Mouse (Mus musculus) gastrocnemius, adult 8-10 months (tissue): ENCODE data around the gene Soga3. TPM values are rescaled to one million over a fixed set of nuclear protein-coding genes. Genes with fewer than 3 reads are reported as not detected.
A peak's percentile ranks its signal among the peaks of the same experiment; 100 is the strongest.

Experiments used
- DNase-seq, 2 experiments: peaks; one replicate each; pipeline ENCODE4 v3.0.0; 2022; ENCODE audit warnings: low spot score in 2 of 2
- total RNA-seq, 4 experiments: library from RNA; stranded (reverse); gene quantifications; 2 replicates each; pipeline ENCODE4 v1.2.4; 2022

Soga3 gene
- total RNA-seq, 4 experiments from 2014 or later = not detected

DNA sequence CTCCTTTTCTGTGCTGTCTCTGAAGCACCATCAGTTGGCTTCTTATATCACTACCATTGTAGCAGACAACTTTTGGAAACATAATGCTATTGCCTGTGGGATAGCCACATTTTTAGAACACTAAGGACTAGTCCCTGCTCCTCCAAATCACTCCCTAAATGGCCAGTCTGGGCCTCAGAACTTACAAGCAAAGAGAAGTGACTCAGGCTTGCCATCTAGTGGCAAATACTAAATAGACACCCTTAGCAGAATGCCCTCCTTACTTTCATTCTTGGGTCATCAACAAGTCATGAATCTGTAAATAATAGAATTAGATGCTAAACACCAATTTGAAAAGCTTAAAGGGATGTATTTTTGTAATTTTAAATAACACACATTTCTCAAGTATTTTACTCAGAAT lies 63.1 kb downstream of the Soga3 start:
- no peak for DNase-seq

DNA sequence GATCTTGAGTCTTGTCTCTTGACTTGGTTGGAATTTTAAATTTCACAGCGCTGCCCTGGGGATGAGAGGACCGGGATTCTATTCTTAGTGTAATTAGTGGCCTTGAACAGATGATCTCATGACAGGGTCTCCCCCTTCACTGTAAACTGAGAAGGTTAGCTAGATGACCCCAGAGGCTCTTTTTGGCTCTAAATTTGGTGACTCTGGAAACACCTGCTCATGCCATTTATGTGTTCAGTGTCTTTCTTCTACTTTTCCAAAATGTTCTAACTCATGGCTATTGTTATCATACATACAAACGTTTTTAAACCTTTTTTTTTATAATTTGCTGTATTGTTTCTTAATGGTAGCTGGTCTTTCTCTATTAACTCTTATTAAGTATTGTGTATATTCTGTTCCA lies 65.1 kb downstream of the Soga3 start:
- no peak for DNase-seq

DNA sequence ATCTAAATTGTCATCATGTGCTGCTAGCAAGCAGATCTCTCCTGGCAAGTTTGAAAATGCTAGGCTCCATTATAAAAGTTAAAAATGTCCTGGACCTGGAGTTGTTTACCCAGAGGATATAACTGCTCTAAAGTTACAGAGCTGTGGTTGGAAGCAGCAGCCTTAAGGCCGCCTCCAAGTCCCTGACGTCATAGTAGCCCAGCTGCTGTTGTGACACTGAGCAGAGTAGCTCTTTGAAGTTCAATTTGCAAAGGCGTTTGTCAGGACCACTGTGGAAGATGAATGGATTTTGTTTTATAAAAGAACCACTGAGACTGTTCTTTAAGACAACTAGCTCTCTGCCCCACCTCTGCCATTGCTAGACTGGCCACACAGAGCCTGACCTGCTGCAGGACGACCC lies 67.8 kb downstream of the Soga3 start, which contains the start of gene 9330159F19Rik:
Gene 9330159F19Rik (plus strand): TSS at position 154 of the 400 bp plus-strand sequence.
- DNase-seq = peak; percentile 61 to 63

DNA sequence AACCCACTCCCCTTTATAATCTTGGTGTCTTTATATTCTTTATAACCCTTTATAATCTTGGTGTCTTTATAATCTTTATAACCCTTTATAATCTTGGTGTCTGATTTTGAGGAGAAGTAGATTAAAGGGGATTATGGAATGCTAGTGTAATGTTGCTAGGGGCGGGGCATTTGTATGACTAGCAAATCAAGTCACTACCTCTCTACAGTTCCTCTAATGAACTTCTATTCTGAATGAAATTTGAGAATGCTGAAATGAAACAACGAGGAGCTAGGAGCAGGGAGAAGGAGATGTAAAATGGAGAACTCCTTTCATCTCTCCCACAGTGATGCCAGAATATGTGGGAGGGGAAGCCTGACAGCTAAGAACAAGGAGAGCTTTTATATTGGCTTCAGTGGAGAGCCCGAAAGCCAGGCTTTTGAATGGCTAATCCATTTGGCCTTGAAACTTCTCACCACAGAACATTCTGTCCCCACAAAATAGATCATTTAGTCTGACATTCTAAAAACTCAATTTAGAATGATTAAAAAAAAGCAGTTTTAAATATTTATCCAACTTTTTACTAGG lies 70.0 kb downstream of the Soga3 start:
- DNase-seq = no peak

DNA sequence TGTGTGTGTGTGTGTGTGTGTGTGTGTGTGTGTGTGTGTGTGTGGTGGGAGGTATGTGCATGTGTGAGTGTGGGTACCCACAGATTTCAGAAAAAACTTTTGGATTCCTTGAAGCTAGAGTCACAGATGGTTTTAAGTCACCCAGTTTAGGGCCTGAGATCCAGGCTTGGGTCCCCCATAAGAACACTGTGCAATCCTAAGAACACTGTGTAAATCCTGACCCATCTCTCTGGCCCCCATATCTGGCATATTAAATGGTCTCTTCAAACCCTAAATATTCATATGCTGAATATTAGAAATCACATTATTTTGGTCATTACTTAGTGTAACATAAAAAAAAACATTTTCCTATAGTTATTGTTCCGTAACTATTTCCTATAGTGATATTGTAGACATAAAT lies 73.3 kb downstream of the Soga3 start:
- DNase-seq = no peak

DNA sequence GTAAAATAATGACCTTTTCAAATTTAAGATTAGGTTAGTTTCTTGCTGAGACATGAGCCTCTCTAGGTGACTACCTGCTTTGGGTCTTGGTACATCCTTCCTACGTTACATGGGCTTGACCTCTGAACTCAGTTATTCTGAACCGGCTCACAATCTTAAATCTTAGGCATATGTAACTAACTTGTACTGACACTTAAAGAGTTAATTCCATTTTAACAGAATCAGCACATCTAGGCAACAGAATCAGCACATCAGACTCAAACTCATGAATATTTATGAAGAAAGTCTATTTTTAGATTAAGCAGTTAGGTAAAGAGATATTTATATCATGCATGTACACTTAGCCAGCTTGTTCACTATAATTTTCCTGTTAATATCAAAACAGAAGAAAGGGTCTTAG lies 73.8 kb downstream of the Soga3 start:
- DNase-seq = no peak

DNA sequence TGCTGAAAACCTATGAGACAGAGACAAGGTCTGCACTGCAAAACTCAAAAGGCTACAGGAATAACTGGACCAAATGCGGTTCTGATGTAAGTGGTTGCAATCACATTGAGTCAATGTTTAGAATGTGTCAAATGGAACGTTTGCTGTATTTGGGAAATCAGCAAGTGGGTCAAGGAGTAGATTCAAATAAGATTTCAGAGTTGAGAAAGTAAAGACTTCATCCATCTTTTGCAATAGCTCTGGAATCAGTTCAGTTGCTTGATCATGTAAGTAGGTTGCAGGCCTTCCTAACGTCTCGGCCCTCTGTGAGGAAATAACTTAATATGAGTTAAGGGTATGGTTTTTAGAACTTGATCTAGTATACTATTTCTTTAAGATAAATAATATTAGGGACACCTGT lies 81.7 kb downstream of the Soga3 start:
- no peak for DNase-seq

DNA sequence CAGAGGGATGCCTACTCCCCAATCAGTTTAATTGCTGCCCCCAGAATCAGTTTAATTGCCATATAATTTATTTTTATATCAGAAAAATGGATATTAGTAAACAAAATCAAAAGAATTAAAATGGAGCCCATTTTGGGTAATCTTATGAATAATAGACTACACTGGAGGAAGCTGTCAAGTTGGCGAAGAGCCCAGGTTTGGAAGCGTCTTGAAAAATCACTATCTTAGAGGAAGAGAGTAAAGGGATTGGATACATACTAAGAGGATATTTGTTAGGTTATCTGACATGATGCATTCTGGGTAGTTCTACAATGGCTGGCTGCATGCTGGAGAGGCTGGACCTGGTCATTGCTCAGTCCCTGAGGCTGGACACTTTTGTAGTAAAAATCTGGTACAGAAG lies 87.6 kb downstream of the Soga3 start:
- DNase-seq = no peak

Other genes with a start within 250 kb of the Soga3 start
- gene 2310057J18Rik, start 157.5 kb upstream of the Soga3 start, total RNA-seq = not detected
- not detected for gene Gm49353, start 55.1 kb downstream of the Soga3 start, total RNA-seq
- gene 9330159F19Rik, start 67.8 kb downstream of the Soga3 start, total RNA-seq = 10 to 100 TPM; 54.0 to 64.0 (median 59.1) TPM
- 10 to 100 TPM; 33.3 to 38.7 (median 35.1) TPM for gene Echdc1, start 169.3 kb downstream of the Soga3 start, total RNA-seq
- 10 to 100 TPM; 47.5 to 60.5 (median 59.5) TPM for gene Rnf146, start 218.6 kb downstream of the Soga3 start, total RNA-seq